Mouse (Mus musculus): ENCODE results near the gene Capza1. TPM values are rescaled to one million over a fixed set of nuclear protein-coding genes. Genes with fewer than 3 reads are reported as not detected.

Capza1 gene
- polyA plus RNA-seq, 1 experiment from 2014 or later, result 99.4 TPM

GRCm38 (mm10) chr3:104804312-104804711 lies 60.0 kb downstream of the Capza1 start:
- Histone ChIP-seq H3K27me3 (ENCODE audit: control insufficient read depth, insufficient read depth, low read length) (no peaks in the 10 kb centered on the region), H3K4me2 (replicated peaks; ENCODE audit: low read depth) (no peak overlapping the region), H3K27ac (replicated peaks) (no peak overlapping the region), H3K9ac (ENCODE audit: low read length) (no peak overlapping the region), H3K4me1 (replicated peaks; ENCODE audit: control insufficient read depth, insufficient read depth) (no peaks in the 10 kb centered on the region), H3K36me3 (ENCODE audit: control insufficient read depth, insufficient read depth, low read length) (peaks cover 3% of the 10 kb centered on the region; the same call in 1 of the 2 replicates), H3K4me3 (ENCODE audit: low read depth, low read length) (no peak overlapping the region), H3K9me3 (ENCODE audit: control insufficient read depth, low read length) (no peaks in the 10 kb centered on the region)
- DNase-seq (ENCODE audit: low spot score), result no peak
- 96% methylated on average over 10 of the region's 10 CpGs for WGBS
- ATAC-seq (ENCODE audit: low FRiP score, low TSS enrichment), result no peak
- no peak for TF ChIP-seq EP300 (optimal IDR thresholded peaks at IDR 0.05)
- no peak for TF ChIP-seq CTCF (IDR thresholded peaks at IDR 0.05; ENCODE audit: low read depth)

GRCm38 (mm10) chr3:104801481-104801880 lies 62.8 kb downstream of the Capza1 start:
- no peaks in the 10 kb centered on the region for H3K4me1 ChIP-seq (replicated peaks; ENCODE audit: control insufficient read depth, insufficient read depth)
- no peak overlapping the region for H3K4me3 ChIP-seq (ENCODE audit: low read depth, low read length)
- H3K4me2 ChIP-seq (replicated peaks; ENCODE audit: low read depth), result no peak overlapping the region
- no peak overlapping the region for H3K9ac ChIP-seq (ENCODE audit: low read length)
- no peaks in the 10 kb centered on the region for H3K27me3 ChIP-seq (ENCODE audit: control insufficient read depth, insufficient read depth, low read length)
- DNase-seq (ENCODE audit: low spot score) (no peak), ATAC-seq (ENCODE audit: low FRiP score, low TSS enrichment) (no peak)
- no peak overlapping the region for H3K27ac ChIP-seq (replicated peaks)
- 87% methylated on average over 6 of the region's 6 CpGs for WGBS
- H3K36me3 ChIP-seq (ENCODE audit: control insufficient read depth, insufficient read depth, low read length), result peaks cover 7% of the 10 kb centered on the region
- no peak for TF ChIP-seq EP300 (optimal IDR thresholded peaks at IDR 0.05)
- no peak for TF ChIP-seq CTCF (IDR thresholded peaks at IDR 0.05; ENCODE audit: low read depth)
- H3K9me3 ChIP-seq (ENCODE audit: control insufficient read depth, low read length), result no peaks in the 10 kb centered on the region

- 98% methylated on average over 11 of the region's 11 CpGs for WGBS
- TF ChIP-seq EP300 (optimal IDR thresholded peaks at IDR 0.05), result no peak
- TF ChIP-seq CTCF (IDR thresholded peaks at IDR 0.05; ENCODE audit: low read depth), result no peak
- H3K4me1 ChIP-seq (replicated peaks; ENCODE audit: control insufficient read depth, insufficient read depth), result no peaks in the 10 kb centered on the region
Observed at GRCm38 (mm10) chr3:104800681-104801080, 63.6 kb downstream of the Capza1 start.

GRCm38 (mm10) chr3:104796430-104797082 lies 67.7 kb downstream of the Capza1 start:
- TF ChIP-seq CTCF (IDR thresholded peaks at IDR 0.05; ENCODE audit: low read depth), result no peak
- no peak for TF ChIP-seq EP300 (optimal IDR thresholded peaks at IDR 0.05)
- Histone ChIP-seq H3K36me3 (ENCODE audit: control insufficient read depth, insufficient read depth, low read length) (peaks cover 10% of the 10 kb centered on the region), H3K4me2 (replicated peaks; ENCODE audit: low read depth) (no peak overlapping the region), H3K9me3 (ENCODE audit: control insufficient read depth, low read length) (no peaks in the 10 kb centered on the region), H3K4me1 (replicated peaks; ENCODE audit: control insufficient read depth, insufficient read depth) (peaks cover 14% of the 10 kb centered on the region), H3K9ac (ENCODE audit: low read length) (0 out of 2 replicates have a peak overlapping the region, but pooled peaks have one; percentile 4), H3K27ac (replicated peaks) (peak overlapping the region; percentile 58), H3K4me3 (ENCODE audit: low read depth, low read length) (no peak overlapping the region), H3K27me3 (ENCODE audit: control insufficient read depth, insufficient read depth, low read length) (no peaks in the 10 kb centered on the region)
- 62% methylated on average over 15 of the region's 15 CpGs for WGBS
- DNase-seq (ENCODE audit: low spot score), result peak; percentile 94
- peak; percentile 87 for ATAC-seq (ENCODE audit: low FRiP score, low TSS enrichment)

More at GRCm38 (mm10) chr3:104800681-104801080, 63.6 kb downstream of the Capza1 start:
- H3K27ac ChIP-seq (replicated peaks), result no peak overlapping the region
- H3K9ac ChIP-seq (ENCODE audit: low read length), result no peak overlapping the region
- peaks cover 7% of the 10 kb centered on the region for H3K36me3 ChIP-seq (ENCODE audit: control insufficient read depth, insufficient read depth, low read length)
- no peak for DNase-seq (ENCODE audit: low spot score)
- H3K4me3 ChIP-seq (ENCODE audit: low read depth, low read length), result no peak overlapping the region
- no peak for ATAC-seq (ENCODE audit: low FRiP score, low TSS enrichment)
- no peaks in the 10 kb centered on the region for H3K27me3 ChIP-seq (ENCODE audit: control insufficient read depth, insufficient read depth, low read length)
- H3K4me2 ChIP-seq (replicated peaks; ENCODE audit: low read depth), result no peak overlapping the region
- H3K9me3 ChIP-seq (ENCODE audit: control insufficient read depth, low read length), result no peaks in the 10 kb centered on the region

- H3K36me3 ChIP-seq (ENCODE audit: control insufficient read depth, insufficient read depth, low read length), result peaks cover 10% of the 10 kb centered on the region
- DNase-seq (ENCODE audit: low spot score), result peak; percentile 25
- no peak overlapping the region for H3K4me2 ChIP-seq (replicated peaks; ENCODE audit: low read depth)
- no peaks in the 10 kb centered on the region for H3K27me3 ChIP-seq (ENCODE audit: control insufficient read depth, insufficient read depth, low read length)
- 0 out of 2 replicates have a peak overlapping the region, but pooled peaks have one; percentile 4 for H3K9ac ChIP-seq (ENCODE audit: low read length)
- ATAC-seq (ENCODE audit: low FRiP score, low TSS enrichment), result 0 out of 2 replicates have a peak, but pooled peaks have one; percentile 1
- no peak overlapping the region for H3K4me3 ChIP-seq (ENCODE audit: low read depth, low read length)
- no peaks in the 10 kb centered on the region for H3K9me3 ChIP-seq (ENCODE audit: control insufficient read depth, low read length)
- 64% methylated on average over 15 of the region's 15 CpGs for WGBS
- TF ChIP-seq CTCF (IDR thresholded peaks at IDR 0.05; ENCODE audit: low read depth) (no peak), EP300 (optimal IDR thresholded peaks at IDR 0.05) (no peak)
- peak overlapping the region; percentile 82 for H3K27ac ChIP-seq (replicated peaks)
- H3K4me1 ChIP-seq (replicated peaks; ENCODE audit: control insufficient read depth, insufficient read depth), result peaks cover 16% of the 10 kb centered on the region
Observed at GRCm38 (mm10) chr3:104795661-104796340, 68.5 kb downstream of the Capza1 start.
